20 mouse cellular contexts compared by ENCODE assay signal in genomic region chr19:33860658-33861057, GRCm38 (mm10).
A peak's percentile ranks its signal among the peaks of the same experiment; 100 is the strongest.
DNase-seq lines count a peak whose midpoint lies in the region; ATAC-seq and TF ChIP-seq lines count a peak whose summit lies in the region.
"Had no signal": no experiment of that assay in that cellular context is flagged by ENCODE, and none has a peak within 500 bp of the region (broad histone marks: within the 10 kb centered on the region; RNA-seq: fewer than 3 reads in every experiment).

No protein-coding gene starts in this region.

- peak; percentile 7 for DNase-seq in embryo, embryonic 10.5 days (ENCODE audit: low spot score)
- no peak for DNase-seq in embryo, embryonic 10 days (ENCODE audit: low spot score)
- DNase-seq in kidney, postnatal 0 days (ENCODE audit: low spot score): peak; percentile 5
- no peak for DNase-seq in kidney, adult 8-10 months
- DNase-seq in 3T3-L1 (ENCODE audit: low read depth, low spot score) (peak; percentile 15), adipocyte (ENCODE audit: low spot score) (peak; percentile 4)
- DNase-seq in right cerebral cortex, postnatal 36 days (ENCODE audit: low spot score in 2 of 2): no peak
- DNase-seq: adrenal gland, postnatal 10 days; cerebellum, adult 11 months; cerebellum, postnatal 10 days; heart, postnatal 14 days; kidney, adult 18-20 months; kidney, postnatal 14 days; liver, postnatal 0 days had no signal

- no peak overlapping the region for H3K27ac ChIP-seq in kidney, postnatal 0 days
- no peak overlapping the region for H3K27ac ChIP-seq in forebrain, embryonic 12.5 days
- H3K27ac ChIP-seq: forebrain, embryonic 13.5 days; hindbrain, embryonic 13.5 days; limb, embryonic 10.5 days had no signal

- no peaks in the 10 kb centered on the region for H3K4me1 ChIP-seq in kidney, postnatal 0 days (replicated peaks; ENCODE audit: insufficient read depth, low read length)
- no peaks in the 10 kb centered on the region for H3K4me1 ChIP-seq in forebrain, embryonic 12.5 days
- H3K4me1 ChIP-seq: forebrain, embryonic 13.5 days; heart, embryonic 12.5 days; hindbrain, embryonic 13.5 days; limb, embryonic 10.5 days; megakaryocyte, embryonic 14.5 days had no signal

- H3K27me3 ChIP-seq in kidney, postnatal 0 days (ENCODE audit: insufficient read depth, low read length): no peaks in the 10 kb centered on the region
- H3K27me3 ChIP-seq in forebrain, embryonic 12.5 days: no peaks in the 10 kb centered on the region
- H3K27me3 ChIP-seq: forebrain, embryonic 13.5 days; heart, embryonic 12.5 days; hindbrain, embryonic 13.5 days; megakaryocyte, embryonic 14.5 days had no signal

- no peaks in the 10 kb centered on the region for H3K9me3 ChIP-seq in kidney, postnatal 0 days (replicated peaks; ENCODE audit: low read length)
- no peaks in the 10 kb centered on the region for H3K9me3 ChIP-seq in forebrain, embryonic 12.5 days
- H3K9me3 ChIP-seq: forebrain, embryonic 13.5 days; heart, embryonic 12.5 days; hindbrain, embryonic 13.5 days; limb, embryonic 10.5 days; megakaryocyte, embryonic 14.5 days had no signal

- H3K9ac ChIP-seq in kidney, postnatal 0 days (ENCODE audit: low read depth, low read length): no peak overlapping the region
- no peak overlapping the region for H3K9ac ChIP-seq in forebrain, embryonic 12.5 days
- H3K9ac ChIP-seq: forebrain, embryonic 13.5 days; heart, embryonic 12.5 days; hindbrain, embryonic 13.5 days; liver, postnatal 0 days had no signal

- peak; percentile 11; the same call in 1 of the 2 replicates for TF ChIP-seq CTCF in kidney, postnatal 0 days (IDR thresholded peaks at IDR 0.05; ENCODE audit: low read depth)

- WGBS in kidney, postnatal 0 days: 61% methylated on average over 1 of the region's 1 CpGs
- WGBS in forebrain, embryonic 12.5 days: 70% methylated on average over 1 of the region's 1 CpGs

- H3K4me2 ChIP-seq in kidney, postnatal 0 days (ENCODE audit: low read length): no peak overlapping the region
- H3K4me2 ChIP-seq in forebrain, embryonic 12.5 days: no peak overlapping the region
- H3K4me2 ChIP-seq: forebrain, embryonic 13.5 days; heart, embryonic 12.5 days; hindbrain, embryonic 13.5 days had no signal

- no peaks in the 10 kb centered on the region for H3K36me3 ChIP-seq in kidney, postnatal 0 days (ENCODE audit: insufficient read depth, low read length)
- no peaks in the 10 kb centered on the region for H3K36me3 ChIP-seq in forebrain, embryonic 12.5 days (replicated peaks)
- H3K36me3 ChIP-seq: heart, embryonic 12.5 days; hindbrain, embryonic 13.5 days; limb, embryonic 10.5 days had no signal

- no peak for ATAC-seq in kidney, postnatal 0 days (replicated peaks; ENCODE audit: low FRiP score, low read depth)
- ATAC-seq in forebrain, embryonic 12.5 days (ENCODE audit: low FRiP score): no peak
- ATAC-seq: forebrain, embryonic 13.5 days; liver, postnatal 0 days had no signal

- H3K4me3 ChIP-seq in kidney, postnatal 0 days (replicated peaks; ENCODE audit: low read depth, low read length): no peak overlapping the region
- H3K4me3 ChIP-seq in forebrain, embryonic 12.5 days (replicated peaks): no peak overlapping the region
- H3K4me3 ChIP-seq: forebrain, embryonic 13.5 days; heart, embryonic 12.5 days; hindbrain, embryonic 13.5 days; limb, embryonic 10.5 days; megakaryocyte, embryonic 14.5 days had no signal

Comparison
In these comparisons a context has a peak if more than half of its experiments do, and no peak if none do; other contexts are left out.
1. DNase-seq: peak in embryo, embryonic 10.5 days (single experiment), kidney, postnatal 0 days (single experiment), 3T3-L1 (single experiment) and adipocyte (single experiment); none in embryo, embryonic 10 days (single experiment), kidney, adult 8-10 months (0 of 2) and right cerebral cortex, postnatal 36 days (0 of 2).